Mouse (Mus musculus) E14TG2a.4 (cell line): ENCODE results near the gene Cptp.

Source experiments
- CTCF ChIP-seq: conservative IDR thresholded peaks from 2 replicates; pipeline ENCODE4 v1.5.1; 2014; ENCODE audit warnings: low read length
- NANOG ChIP-seq: IDR thresholded peaks from 2 replicates; pipeline ENCODE4 v1.6.1; 2014; ENCODE audit warnings: borderline replicate concordance, low read length, mixed read lengths
- POU5F1 ChIP-seq: IDR thresholded peaks from 2 replicates; pipeline ENCODE4 v1.6.1; 2014; ENCODE audit warnings: low read length, borderline replicate concordance

DNA sequence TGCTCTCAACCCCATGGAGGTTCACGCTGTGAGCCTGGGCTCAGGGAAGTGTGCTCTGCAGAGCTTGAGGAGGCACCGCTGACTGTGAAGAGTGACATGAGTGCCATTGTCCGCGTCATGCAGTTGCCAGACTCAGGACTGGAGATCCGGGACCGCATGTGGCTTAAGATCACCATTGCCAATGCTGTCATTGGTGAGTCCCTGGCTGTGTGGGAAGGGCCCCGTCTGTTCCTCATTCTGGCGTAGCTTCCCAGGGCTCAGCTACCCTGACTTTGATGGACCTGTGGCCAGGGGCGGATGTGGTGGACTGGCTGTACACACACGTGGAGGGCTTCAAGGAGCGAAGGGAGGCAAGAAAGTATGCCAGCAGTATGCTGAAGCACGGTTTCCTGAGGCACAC, 13.2 kb downstream of the Cptp start:
- no peak for TF ChIP-seq POU5F1
- no peak for TF ChIP-seq CTCF
- TF ChIP-seq NANOG, result no peak
